Mouse (Mus musculus) embryo, embryonic 11.5 days (tissue): ENCODE measurements around the gene 4931417E11Rik.

ENCODE experiments used
- DNase-seq: peaks from one replicate; pipeline ENCODE4 v3.0.0-alpha.2; 2012; ENCODE audit warnings: low read depth, low spot score

The 4931417E11Rik gene

GRCm38 (mm10) chr6:73469567-73469966, at the start of gene 4931417E11Rik:
TSS of gene 4931417E11Rik (minus strand) at chr6:73469667.
- DNase-seq, result no peak

DNA sequence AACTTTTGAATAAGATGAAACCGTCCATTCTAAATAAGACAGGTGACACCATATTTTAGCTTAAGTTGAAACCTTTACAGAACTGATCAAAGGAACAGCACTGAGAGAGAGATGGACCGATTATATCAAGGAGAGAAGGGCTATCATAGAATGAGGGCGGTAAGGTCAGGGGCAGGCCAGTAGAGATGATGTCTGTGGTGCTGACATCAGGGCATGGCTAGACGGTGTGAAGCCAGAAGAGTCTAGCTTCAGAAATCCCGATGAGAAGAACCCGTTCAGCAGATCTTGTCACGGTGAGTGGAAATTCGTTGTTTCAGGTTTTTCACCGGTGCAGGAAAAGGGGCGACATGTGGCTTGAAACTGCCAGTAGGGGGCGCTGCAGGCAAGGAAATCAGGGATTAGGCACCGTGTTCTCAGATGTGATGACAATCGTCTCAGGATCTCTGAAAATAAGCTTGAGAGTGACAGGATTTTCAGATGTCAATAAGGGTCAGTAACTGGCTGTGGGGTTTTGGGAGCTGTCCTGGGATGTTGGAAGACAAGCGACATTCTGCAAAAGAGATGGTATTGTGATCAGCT, 48.4 kb upstream of the 4931417E11Rik start:
- peak; percentile 60 for DNase-seq

DNA sequence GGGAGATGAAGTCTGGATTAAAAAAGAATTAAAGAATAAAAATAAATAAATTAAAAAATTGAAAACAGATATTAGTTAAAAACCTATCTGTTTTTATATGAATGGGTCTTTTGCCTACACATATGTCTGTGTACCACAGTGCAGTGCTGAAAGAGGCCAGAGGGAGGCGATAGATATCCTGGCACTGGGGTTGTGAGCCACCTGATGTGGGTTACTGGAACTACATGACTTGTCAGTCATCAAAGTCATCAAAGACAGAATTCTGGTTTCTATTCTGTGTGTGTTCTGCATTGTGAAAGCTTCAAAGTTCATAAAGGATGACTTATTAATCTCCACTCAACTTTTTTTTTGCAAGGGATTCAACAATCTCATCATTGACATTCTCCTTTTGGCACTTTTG, 43.4 kb upstream of the 4931417E11Rik start:
- DNase-seq, result no peak

DNA sequence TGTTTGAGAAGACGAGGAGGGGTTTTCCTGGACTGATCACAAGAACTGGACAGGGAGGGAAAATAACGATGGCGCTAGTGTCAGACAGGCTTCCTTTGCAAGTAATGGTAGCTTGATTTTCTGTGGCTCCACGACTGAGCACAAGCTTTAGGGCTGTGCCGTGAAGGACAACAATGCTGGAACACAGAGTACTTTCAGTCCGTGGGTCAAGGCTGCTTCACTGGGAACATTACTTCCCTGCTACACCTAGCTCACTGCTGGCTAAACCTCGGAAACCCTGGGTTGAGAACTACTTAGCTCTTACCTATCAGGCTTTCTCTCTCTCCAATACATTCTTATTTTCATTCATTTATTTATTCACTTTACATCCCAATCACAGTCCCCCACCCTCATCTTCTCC, 30.2 kb upstream of the 4931417E11Rik start:
- no peak for DNase-seq

DNA sequence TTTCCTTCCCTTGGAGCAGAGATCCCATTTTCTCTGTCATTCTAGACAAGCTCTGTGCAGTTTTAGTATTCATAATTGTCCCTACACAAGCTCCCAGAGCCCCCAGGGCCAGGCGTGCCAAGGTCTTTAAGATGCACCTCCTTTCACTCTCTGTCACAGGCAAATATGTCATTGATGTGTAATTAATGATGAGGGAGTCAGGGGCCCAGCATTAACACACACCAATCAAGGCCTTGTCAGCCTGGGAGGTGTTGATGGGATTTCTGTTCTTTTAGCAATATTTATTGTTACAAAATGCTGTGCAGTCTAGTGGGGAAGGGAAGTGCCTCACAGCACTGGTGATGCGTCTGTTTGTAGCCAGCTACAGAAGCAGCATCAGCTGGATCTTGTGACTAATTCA, 27.9 kb upstream of the 4931417E11Rik start:
- no peak for DNase-seq

DNA sequence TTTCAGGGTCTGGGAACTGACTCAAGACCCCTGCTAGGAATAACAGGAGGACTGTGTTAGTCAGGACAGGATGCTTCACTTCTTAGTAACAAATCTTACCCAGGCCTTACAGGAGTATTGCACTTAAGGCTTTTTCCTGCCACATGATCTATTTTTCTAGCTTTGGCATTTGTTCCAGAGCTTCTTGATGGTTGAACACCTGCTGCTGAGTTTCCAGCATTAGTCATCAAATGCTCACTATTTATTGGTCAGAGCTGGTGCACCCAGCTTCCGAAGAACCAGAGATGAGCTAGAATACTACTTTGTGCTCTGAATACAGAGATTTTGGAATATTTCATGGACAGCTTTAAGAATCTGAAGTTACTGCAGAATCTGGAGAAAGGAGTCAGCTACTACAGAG, 21.1 kb upstream of the 4931417E11Rik start:
- no peak for DNase-seq

- no peak for DNase-seq
Observed at GRCm38 (mm10) chr6:73485616-73486015, 16.1 kb upstream of the 4931417E11Rik start.

GRCm38 (mm10) chr6:73466084-73466483, 3.4 kb downstream of the 4931417E11Rik start:
- no peak for DNase-seq

GRCm38 (mm10) chr6:73462543-73462942, 6.9 kb downstream of the 4931417E11Rik start:
- no peak for DNase-seq

DNA sequence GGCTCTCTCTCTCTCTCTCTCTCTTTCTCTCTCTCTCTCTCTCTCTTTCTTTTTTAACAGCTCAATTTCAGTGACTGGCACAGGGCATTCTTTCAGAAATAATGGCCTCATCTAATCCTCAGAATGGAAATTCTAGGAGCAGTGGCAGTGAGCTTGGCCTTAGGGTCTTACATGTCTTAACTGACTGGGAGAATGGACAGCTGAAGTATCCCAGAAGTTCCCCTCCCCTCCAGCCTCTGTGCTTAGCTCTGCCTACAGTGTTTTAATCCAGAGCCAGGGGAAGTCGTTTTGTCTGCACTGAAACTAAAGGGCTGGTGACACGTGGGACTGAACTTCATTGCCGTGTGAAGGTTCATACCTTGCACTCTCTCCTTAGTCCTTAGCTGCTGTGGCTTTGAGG, 35.6 kb downstream of the 4931417E11Rik start:
- DNase-seq, result no peak

DNA sequence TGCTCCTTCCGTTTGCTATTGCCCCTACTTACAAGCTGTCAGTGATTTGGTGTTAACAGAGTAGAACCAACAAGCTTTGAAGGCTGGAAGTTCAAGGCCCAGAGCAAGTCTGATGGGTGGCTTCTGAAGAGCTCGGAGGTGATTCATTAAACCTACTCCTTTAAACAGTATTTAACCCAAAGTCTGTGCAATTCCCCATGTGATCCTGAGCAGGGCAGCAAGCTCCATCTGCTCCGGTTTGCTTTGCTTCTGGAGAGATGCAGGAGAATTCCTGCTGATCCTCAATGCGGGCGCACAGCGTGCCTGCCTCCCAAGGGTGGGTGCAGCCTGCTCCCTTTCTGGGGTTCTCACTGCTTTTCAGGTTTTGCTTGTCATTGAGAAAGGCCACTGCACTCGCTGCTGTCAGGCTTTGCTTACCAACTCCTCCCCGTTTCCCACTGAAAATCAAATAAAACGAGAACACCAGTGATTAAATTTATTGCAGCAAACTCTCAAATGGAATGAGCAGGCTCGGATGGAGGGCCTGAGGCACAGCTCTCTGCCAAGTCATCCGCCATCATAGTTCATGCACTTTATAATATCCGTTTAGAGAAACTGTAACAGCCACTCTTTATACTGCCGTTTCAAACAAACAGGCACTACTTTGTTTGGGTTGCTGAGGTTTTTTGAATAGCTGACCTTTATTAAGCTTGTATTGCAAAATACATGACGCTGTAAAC, 40.7 kb downstream of the 4931417E11Rik start:
- no peak for DNase-seq

DNA sequence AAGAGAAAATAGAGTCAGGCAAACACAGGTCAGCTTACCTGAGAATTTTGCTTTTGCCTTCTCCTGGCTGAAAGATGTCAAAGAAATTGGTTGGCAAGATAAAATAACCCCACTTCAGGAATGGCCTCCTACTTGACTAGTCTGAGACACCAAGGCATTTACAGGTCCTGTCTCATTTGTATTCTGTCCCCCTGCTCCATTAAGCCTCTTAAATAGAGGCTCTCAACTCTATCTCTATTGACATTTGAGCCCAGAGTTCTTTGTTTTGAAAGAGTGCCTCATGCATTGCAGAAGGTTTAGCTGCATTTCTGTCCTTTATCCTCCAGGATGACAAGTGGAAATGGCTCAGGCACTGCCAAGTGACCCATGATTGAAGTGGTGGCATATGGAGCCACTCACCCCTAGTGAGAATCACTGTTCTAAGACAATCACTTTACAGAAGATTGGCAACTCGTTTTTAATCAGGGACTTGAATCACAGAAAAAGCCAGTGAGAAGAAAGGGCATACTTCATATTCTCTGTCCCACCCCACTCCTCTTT, 42.1 kb downstream of the 4931417E11Rik start:
- DNase-seq, result no peak
